Mouse (Mus musculus): ENCODE results near the gene Edf1.

DNA sequence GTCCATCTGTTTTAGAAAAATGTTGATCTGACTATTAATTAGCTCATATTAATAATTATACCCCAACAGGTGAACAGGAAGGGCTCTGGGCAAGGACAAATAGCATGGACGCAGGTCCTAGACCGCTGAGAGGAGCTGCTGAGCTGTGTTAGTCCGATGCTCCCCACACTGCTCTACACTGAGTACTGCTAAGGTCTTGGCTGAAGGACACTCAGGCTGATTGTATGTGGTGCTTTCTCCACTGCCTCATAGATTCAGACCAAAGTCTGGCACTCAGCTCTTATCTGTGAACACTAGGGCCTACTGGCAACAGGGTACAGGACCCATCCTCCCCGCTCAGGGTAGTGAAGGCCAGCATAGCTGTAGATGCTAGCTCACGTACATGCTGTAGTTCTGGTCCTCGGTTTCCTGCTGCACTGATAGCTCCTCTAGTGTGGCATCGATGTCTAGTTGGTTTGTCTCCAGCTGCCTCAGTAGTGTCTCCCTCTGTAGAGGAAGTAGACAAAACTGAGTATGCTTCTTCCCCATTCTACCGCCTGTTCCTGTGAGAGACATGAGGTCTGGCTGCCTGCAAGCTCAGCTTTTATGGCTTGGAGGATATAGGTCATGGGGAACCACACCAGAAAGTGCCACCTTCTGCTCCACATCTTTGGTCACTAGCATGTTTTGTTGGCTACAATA, 30.7 kb downstream of the Edf1 start:
- TF ChIP-seq POLR2A (IDR thresholded peaks at IDR 0.05; ENCODE audit: extremely low read depth, insufficient read depth, low read length) (no peak), CTCF (IDR thresholded peaks at IDR 0.05; ENCODE audit: extremely low read depth, insufficient read depth, low read length) (no peak)

All from cortical plate, adult 2 months (tissue).